Mouse (Mus musculus): ENCODE measurements around the gene Cnga4. TPM values are rescaled to one million over a fixed set of nuclear protein-coding genes. Genes with fewer than 3 reads are reported as not detected.

The Cnga4 gene
- polyA plus RNA-seq (2017; shearing (Covaris generic)): not detected

DNA sequence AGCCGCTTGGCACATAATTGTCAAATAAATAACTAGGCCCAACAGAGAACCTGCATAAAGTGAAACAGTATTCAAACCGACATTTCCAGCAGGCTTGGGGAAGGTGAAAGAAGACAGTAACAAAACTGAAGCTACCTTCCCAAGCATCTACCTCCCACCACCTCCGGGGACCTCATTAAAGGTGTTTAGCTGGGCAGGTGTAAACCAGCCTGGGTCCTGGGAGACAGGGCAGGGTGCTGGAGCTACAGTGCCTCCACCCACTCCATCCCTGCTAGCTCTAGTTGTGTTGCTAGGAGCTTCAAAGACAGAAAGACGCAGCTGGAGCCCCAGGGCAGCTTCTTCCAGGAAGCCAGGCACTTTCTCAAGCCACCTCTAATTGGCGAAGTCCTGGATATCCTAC is at the start of gene Cnga4:
TSS of gene Cnga4 (plus strand) at position 301 of the 400 bp plus-strand sequence.

DNA sequence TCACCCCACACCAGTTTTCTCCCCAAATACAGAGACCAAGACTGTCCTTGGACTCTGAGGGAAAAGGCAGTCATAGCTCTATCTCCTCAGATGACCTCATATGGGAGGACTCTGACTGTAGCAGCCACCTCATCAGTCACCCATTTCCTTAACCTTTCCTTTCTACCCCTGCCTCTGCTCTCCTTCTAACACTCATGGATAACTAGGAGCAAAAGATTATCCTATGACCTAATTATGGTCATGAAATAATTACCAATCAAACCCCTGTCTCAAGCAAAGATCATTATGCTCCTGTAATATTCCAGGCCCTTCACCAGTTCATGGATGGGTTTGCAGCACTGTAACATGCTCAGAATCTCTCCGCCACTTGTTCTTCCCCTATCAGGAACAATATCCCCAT is 36.4 kb upstream of the Cnga4 start, which contains the start of gene Olfr692:
TSS of gene Olfr692 (plus strand) at position 301 of the 400 bp plus-strand sequence.

DNA sequence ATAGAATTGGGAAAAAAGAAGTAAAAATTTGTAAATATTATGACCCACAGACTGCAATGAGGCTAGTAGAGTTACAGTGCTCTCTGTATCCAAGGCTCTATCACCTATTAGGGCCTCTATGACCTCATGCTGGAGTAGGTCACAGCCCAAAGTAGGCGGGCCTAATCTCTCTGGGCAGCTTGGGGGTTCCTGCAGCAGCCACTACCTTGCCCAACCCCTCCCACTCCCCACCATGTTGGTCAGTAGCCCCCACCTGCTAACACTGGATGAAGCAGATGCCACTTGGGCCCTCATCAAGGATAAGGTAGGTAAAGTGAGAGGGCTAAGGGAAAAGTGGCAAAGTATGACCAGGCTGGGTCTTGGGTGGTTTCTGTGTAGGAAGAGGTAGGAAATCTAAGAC is 29.5 kb upstream of the Cnga4 start, which contains the start of gene Gm5901:
TSS of gene Gm5901 (plus strand) at position 173 of the 400 bp plus-strand sequence.

DNA sequence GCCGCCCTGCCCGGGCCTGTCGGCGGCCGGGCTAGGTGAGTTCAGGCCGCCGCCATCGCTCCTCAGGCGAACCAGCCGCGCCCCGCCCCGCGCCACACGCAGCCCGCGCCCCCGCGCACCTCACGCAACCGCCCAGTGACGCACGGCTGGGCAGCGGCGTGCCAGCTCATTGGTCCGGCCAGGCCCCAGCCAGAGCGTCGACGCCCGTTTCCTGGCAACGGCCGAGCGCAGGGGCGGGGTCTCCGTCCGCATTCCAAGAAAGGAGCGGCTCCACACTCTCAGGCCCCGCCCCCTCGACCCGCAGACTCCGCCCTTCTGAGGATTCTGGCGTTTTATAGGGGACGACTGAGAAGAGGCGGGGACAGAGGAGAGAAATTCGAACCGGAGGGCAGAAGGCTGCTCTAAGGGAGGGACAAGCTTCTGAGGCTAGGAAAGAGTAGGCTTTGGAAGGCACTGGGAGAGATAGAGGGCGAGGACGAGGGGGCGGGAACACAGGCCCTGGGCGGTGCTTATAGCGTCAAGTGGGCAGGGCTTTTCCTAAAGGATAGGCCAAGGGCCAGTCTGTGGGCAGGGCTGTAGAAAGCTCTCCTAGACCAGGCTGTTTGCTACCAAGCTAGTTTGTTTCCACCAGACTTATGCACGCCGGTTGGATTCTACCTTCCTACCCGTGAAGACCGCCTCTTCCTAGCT is 4.3 kb upstream of the Cnga4 start, which contains the start of gene Fam160a2:
TSS of gene Fam160a2 (minus strand) at position 120 of the 690 bp plus-strand sequence.

DNA sequence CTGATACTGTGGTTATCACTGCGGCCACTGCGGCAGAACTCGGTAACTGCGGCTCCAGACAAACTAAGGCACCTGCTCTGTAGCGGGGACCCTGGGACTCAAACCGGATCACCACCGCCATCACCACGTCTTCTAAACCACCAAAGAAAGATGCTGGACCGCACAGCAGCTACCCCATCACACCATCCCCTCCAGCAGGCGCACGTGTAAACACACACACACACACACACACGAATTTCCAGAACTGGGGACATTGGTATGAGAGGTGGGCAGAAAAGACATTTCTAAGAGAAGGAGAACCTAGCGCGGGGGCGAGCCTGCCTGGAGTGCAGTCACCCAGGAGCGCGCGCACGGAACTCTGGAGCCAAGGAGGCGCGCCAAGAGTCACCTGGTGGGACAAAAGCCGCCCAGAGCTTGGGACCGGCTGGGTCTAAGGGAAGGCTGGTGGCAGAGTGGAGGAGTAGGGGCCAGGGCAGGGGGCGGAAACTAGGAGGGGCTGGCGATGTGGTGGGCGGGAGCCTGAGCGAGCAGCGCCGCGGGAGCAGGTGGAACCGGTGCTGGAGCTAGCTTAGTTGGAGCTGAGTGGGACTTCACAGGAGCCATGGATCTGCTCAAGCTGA is 21.2 kb downstream of the Cnga4 start, which contains the start of gene Cckbr:
TSS of gene Cckbr (plus strand) at position 308 of the 620 bp plus-strand sequence.

Other genes starting within 250 kb of the Cnga4 start
- not detected for gene Olfr684, start 240.9 kb upstream of the Cnga4 start, polyA plus RNA-seq (2017; shearing (Covaris generic))
- not detected for gene Olfr685, start 218.6 kb upstream of the Cnga4 start, polyA plus RNA-seq (2017; shearing (Covaris generic))
- not detected for gene Olfr686, start 197.1 kb upstream of the Cnga4 start, polyA plus RNA-seq (2017; shearing (Covaris generic))
- gene Olfr688, start 116.5 kb upstream of the Cnga4 start, polyA plus RNA-seq (2017; shearing (Covaris generic)): not detected
- gene Olfr689, start 93.4 kb upstream of the Cnga4 start, polyA plus RNA-seq (2017; shearing (Covaris generic)): 0.10 TPM
- gene Olfr690, start 70.5 kb upstream of the Cnga4 start, polyA plus RNA-seq (2017; shearing (Covaris generic)): not detected
- not detected for gene Olfr691, start 62.3 kb upstream of the Cnga4 start, polyA plus RNA-seq (2017; shearing (Covaris generic))
- not detected for gene Olfr692, start 36.3 kb upstream of the Cnga4 start, polyA plus RNA-seq (2017; shearing (Covaris generic))
- gene Gm5901, start 29.5 kb upstream of the Cnga4 start, polyA plus RNA-seq (2017; shearing (Covaris generic)): not detected
- 46.2 TPM for gene Fam160a2, start 4.5 kb upstream of the Cnga4 start, polyA plus RNA-seq (2017; shearing (Covaris generic))
- not detected for gene Cckbr, start 21.2 kb downstream of the Cnga4 start, polyA plus RNA-seq (2017; shearing (Covaris generic))
- not detected for gene Cavin3, start 77.7 kb downstream of the Cnga4 start, polyA plus RNA-seq (2017; shearing (Covaris generic))
- 15.0 TPM for gene Smpd1, start 149.8 kb downstream of the Cnga4 start, polyA plus RNA-seq (2017; shearing (Covaris generic))
- 4.1 TPM for gene Apbb1, start 177.1 kb downstream of the Cnga4 start, polyA plus RNA-seq (2017; shearing (Covaris generic))
- not detected for gene Hpx, start 195.6 kb downstream of the Cnga4 start, polyA plus RNA-seq (2017; shearing (Covaris generic))
- 6.5 TPM for gene Trim3, start 229.0 kb downstream of the Cnga4 start, polyA plus RNA-seq (2017; shearing (Covaris generic))
- 92.3 TPM for gene Timm10b, start 235.5 kb downstream of the Cnga4 start, polyA plus RNA-seq (2017; shearing (Covaris generic))
- 15.5 TPM for gene Arfip2, start 235.8 kb downstream of the Cnga4 start, polyA plus RNA-seq (2017; shearing (Covaris generic))
- gene Gm45799, start 236.0 kb downstream of the Cnga4 start, polyA plus RNA-seq (2017; shearing (Covaris generic)): 5.0 TPM
- gene Dnhd1, start 246.3 kb downstream of the Cnga4 start, polyA plus RNA-seq (2017; shearing (Covaris generic)): 0.47 TPM

Data from effector memory CD4-positive, alpha-beta T cell, adult 5 months (primary cell).